Mouse (Mus musculus) left cerebral cortex, adult 9 months (tissue): ENCODE measurements around the gene Tcte1.
A peak's percentile ranks its signal among the peaks of the same experiment; 100 is the strongest.

Source experiments
- DNase-seq, 2 experiments: peaks; one replicate each; pipeline ENCODE4 v3.0.0; 2022; ENCODE audit warnings: low spot score in 2 of 2

Gene Tcte1

DNA sequence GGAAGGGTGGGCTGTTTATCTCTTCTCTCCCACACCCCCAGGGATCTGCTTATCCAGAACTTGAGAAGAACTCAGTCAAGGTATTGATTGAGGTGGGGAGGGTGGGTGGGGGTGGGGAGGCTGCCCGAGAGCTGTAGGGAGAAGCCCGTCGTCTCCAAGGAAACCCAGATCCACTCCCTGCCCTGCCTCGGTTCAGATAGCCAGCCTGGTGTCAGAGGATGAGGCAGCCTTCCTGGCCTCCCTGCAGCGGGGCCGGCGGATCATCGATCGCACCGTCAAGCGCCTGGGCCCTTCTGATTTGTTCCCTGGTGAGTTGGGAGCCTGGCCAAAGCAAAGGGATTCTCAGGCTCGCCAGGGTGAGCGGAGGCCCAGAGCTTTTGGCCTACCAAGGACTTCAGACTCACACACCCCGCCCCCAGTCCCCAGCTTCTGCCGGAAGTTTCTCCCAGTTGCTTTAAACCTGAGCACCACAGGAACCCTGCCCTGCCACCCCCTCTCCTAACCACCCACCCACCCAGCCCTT lies 8.0 kb upstream of the Tcte1 start:
- no peak for DNase-seq

DNA sequence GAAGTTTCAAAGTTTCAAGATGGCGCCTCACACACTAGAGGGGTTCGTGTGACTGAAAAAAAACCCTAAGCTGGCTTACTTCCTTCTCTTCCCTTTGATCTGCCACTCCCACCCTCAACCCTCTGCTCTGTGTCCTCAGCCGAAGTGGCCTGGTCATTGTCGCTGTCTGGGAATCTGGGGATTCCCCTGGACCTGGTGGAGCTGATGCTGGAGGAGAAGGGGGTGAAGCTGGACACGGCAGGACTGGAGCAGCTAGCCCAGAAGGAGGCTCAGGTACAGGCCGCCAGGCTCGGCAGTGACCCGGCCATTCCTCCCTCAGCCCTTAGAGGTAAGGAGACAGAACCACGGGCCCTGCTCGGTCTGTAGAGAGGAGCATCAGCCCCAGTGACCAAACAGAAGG lies 7.4 kb upstream of the Tcte1 start:
- no peak for DNase-seq

DNA sequence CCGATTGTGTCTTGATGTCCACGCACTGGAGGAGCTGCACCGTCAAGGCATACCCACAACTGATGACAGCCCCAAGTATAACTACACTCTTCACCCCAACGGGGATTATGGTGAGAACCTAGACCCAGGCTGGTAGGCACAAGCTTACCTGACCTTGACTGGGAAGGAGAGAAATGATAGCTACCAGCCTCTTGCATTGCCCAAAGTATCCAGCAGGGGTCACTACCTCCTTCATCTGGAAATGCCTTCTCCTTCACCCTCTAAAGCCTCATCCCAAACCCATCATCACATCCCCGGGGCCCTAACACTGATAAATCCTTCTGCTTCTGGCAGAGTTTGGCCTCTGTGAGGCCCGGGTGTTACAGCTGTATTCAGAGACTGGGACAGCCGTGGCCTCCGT lies 6.7 kb upstream of the Tcte1 start:
- DNase-seq = peak; percentile 51 to 92

DNA sequence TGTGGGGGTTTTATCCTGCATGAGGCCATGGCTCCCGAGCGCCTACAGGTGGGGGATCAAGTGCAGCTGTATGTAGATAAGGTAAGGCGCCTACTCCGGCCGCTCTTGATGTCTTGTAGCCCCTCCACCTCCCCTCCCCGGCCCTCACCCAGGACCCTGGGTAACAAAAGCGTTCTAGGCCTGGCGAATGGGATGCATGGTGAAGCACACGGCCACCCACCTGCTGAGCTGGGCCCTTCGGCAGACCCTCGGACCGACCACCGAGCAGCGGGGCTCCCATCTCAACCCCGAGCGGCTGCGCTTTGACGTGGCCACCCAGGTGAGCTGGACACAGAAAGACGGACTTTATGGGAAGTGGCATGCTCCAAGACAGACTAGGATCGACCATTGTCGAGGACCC lies 6.1 kb upstream of the Tcte1 start:
- no peak for DNase-seq

DNA sequence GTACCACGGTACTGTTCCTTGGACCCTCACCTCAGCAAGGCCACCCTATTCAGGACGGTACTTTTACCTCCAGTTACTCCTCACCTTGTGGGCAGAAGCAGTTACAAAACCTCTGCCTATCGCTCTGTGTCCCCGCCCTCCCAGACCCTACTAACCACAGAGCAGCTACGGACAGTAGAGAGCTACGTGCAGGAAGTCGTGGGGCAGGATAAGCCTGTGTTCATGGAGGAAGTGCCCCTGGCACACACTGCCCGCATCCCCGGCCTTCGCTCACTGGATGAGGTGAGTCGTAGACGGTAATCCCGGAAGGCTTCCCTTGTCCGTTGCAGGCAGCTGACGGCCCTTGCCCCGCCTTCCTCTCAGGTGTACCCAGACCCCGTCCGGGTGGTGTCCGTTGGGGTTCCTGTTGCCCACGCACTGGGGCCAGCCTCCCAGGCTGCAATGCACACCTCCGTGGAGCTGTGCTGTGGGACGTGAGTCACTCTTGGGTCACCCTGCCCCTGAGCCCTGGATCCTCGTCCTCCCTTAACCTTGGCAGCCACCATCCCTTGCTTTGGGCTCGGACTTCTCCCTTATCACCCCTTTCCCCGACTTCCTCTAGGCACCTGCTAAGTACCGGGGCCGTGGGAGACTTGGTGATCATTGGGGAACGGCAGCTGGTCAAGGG lies 5.6 kb upstream of the Tcte1 start:
- no peak for DNase-seq

DNA sequence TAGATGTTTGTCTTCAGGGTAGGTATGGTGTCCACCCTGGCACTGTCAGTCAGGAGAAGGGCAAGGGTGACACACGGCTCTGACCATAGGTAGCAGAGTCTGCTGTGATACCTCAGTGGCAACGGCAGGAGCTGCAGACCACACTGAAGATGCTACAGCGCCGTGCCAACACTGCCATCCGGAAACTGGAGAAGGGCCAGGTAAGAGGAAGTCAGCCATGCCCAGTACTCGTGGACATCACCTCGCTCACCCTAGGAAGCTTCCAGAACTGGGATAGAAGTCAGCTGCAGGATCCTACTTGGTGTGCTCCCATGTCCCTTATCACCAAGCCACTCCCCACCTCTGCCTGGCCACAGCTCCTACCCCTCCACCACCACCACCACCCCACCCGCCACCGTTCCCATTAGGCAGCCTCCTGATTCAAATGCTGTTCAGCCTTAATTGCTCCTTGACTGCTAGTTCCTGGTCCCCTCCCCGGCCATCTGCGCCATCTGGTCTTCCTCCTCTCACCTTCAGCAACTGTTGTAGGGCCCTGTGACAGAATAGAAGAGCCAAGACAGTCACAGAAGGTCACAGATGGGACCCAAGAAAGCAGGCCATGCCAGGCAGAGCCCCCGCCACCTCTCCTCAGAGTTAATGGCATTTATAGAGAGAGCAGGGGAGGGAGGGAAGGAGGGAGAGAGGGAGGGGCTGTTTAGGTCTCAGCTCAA lies 4.3 kb upstream of the Tcte1 start:
- no peak for DNase-seq

DNA sequence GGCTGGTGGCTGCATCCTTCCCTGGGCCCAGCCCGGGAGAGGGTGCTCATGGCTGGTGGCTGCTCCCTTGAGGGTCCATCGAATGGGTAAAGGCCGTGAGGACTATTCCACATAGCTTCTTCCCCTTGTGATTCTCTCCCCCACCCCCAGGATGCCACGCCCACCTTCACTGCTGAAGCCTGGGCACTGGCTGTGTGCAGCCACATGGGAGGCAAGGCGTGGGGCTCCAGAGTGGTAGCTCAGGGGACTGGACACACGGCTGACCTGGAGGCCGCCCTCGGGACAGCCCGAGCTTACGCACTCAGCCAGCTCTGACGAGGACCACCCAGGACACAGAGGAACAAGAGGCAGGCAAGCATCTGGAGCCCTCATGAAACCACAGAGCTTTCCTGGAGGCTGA lies 3.1 kb upstream of the Tcte1 start:
- DNase-seq = no peak

DNA sequence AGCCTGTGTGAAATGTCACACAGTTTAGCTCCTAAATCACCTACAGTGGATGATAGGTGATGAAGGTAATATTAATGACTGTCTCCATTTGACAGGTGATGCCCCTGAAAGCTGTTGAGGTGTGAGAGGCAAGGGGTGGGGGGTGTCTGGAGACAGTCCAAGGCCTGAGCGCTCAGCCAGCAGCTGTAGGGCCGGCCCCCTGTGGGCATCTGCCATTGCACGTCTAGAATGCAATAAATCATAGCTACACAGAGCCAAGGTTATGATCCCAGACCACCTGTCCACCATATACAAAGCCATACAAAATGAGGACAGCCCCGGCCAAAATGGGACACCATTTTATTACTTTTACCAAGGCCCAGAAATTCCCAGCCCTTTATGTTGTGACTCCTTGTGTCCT lies 1.7 kb downstream of the Tcte1 start:
- no peak for DNase-seq

DNA sequence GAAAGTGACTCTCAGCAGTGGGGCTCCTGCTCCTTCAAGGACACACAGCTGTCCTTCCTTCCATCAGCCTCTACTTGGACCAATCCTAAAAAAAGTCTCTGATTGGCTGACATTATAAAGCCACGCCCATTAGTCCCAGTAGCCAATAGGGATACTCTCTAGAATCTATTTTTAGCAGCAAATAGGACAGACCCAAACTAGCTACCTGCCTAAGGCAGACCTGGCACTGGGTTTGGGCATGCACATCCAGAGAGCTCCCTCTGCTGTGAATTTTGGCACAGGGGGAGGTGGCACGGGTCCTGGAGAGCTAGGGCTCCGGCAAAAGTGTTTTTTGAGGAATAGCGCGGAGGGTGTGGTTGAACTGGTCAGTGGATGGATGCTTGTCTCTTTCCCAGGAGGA lies 3.3 kb downstream of the Tcte1 start:
- DNase-seq = no peak

DNA sequence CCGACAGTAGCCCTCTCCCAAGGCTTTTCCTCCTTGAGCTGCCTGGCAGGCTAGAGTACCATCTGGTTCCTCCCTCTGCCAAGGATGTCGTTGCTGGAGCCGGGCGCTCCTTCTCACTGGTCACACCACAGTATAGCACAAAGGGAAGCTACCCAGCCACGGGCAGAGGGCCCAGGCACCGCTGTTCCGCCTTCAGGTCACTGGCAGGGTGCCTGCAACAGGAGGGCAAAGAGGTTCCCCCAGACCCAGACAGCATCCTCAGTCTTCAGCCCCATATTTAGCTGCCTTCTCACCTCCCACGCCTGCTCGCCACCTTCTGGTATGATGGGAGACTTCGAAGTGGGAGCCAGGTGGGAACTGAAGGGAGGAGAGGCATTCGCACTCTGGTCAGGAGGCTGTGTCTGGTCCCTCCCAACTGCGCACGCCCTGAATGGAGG lies 7.1 kb downstream of the Tcte1 start:
- peak in 1 of 2 experiments; percentile 89 for DNase-seq

DNA sequence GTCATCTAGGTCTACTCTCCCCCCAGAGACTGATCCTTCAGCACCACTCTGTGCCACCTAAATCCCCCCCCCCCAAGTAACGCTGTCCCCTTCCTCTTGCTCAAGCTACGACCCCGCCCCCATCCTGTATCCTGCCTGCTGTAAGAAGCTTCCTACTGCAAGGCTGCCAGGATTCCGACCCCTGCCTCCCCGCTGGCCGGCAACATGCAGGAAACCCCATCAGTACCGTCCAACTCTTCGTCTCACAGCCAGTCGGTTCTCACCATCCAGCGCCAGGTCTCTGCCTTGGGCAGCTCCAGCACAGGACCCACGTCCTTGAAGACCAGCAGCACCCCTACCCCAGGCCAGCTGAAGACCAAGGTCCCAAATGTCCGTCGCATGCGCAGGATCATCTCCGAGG lies 9.7 kb downstream of the Tcte1 start:
- no peak for DNase-seq

DNA sequence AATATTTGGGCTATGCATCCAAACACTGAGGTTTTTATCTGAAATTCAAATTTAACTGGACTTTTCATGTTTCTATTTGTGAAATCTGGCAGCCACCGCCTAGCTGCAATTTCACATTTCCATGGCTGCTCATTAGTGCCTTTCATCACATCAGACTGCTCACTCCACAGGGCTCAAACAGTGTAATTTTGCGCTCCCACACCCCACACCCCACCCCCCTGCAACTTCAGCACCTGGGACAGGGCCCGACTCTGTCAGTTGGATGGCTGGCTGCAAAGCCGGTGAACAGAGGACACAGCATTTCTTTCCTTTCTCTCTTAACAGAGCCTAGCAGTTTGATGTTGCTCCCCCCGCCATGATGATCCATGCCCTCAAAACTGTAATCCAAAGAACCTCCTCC lies 13.0 kb downstream of the Tcte1 start:
- DNase-seq = no peak

DNA sequence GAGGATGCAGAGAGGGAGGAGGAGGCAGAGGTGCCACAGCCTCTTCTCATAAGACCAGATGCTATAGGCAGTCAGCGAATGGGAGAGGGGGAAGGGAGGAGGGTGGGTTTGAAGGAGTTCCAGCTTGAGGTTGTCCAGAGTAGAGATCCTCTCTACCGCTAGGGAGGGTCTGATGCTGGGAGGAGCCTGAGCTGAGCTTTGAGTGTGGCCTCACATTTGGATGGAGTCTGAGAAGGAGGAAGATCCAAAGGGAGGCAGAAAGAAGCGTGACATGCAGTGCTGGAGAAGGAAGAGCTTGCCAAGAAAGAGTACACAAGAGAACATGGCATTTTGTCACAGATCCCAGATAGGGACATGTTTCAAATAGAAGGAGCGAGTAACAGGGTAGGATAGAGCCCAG lies 15.2 kb downstream of the Tcte1 start:
- DNase-seq = no peak

DNA sequence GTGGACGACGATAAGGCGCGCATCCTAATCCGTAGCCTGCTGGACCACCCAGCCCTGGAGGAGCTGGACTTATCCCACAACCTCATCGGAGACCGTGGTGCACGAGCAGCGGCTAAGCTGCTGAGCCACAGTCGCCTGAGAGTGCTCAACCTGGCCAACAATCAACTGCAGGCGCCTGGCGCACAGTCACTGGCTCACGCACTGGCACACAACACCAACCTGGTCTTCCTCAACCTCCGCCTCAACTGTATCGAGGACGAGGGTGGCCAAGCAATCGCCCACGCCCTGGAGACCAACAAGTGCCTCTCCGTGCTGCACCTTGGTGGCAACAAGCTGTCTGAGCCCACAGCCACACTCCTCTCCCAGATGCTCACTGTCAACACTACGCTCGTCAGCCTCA lies 16.4 kb downstream of the Tcte1 start:
- no peak for DNase-seq

DNA sequence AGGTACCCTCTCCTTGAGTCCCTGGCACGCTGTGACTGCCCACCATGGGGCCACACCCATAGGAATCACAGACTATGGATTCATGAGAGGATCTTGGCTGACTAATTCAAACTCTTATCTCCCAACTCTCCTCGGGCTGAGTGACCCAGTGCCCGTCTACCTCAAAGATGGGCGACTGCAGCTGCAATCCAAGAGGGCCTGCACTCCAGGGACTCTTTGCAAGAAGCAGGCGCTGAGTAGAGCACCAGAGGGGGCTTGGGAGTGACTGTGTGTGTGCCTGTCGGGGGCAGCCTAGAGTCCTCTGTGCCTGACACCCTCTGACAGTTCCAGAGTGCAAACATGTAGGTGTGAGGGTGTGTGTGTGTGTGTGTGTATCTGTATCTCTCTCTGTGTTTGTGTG lies 18.9 kb downstream of the Tcte1 start:
- DNase-seq = no peak

DNA sequence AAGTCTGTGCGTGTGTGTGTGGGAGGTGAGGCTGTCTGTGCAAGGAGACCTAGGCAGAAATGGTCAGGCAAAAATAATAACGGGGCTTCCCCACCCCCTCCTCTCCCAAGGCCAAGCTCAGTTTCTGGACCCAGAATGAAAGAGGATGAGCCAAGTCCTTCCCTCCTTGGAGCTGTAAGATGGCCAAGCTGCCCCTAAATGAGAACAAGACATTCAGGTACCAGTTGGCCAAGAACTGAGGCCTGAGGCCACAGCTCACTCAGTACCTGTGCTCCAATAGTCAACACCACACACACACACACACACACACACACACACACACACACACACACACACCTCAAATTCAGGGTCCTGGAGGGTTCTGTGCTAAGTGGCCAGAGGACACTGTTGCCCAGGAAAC lies 19.5 kb downstream of the Tcte1 start:
- DNase-seq = no peak

DNA sequence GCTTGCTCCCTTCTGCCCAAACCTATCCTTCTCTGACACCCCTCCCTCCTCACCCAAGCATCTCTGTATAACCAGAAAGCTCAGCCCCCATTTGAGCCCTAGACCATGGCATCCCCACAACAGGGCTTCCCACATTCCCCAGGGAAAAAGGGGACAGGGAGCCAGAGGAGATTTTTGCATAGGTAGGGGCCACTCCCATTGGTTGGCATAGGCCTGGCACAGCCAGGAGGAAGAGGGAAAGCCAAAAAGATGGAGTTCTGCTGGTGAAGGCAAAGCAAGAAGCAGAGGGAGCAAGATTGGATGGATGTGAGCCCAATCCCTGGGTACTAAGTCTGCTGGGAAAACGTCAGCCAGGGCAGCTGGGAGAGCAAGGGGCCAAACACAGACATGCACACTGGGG lies 19.9 kb downstream of the Tcte1 start:
- DNase-seq = no peak

DNA sequence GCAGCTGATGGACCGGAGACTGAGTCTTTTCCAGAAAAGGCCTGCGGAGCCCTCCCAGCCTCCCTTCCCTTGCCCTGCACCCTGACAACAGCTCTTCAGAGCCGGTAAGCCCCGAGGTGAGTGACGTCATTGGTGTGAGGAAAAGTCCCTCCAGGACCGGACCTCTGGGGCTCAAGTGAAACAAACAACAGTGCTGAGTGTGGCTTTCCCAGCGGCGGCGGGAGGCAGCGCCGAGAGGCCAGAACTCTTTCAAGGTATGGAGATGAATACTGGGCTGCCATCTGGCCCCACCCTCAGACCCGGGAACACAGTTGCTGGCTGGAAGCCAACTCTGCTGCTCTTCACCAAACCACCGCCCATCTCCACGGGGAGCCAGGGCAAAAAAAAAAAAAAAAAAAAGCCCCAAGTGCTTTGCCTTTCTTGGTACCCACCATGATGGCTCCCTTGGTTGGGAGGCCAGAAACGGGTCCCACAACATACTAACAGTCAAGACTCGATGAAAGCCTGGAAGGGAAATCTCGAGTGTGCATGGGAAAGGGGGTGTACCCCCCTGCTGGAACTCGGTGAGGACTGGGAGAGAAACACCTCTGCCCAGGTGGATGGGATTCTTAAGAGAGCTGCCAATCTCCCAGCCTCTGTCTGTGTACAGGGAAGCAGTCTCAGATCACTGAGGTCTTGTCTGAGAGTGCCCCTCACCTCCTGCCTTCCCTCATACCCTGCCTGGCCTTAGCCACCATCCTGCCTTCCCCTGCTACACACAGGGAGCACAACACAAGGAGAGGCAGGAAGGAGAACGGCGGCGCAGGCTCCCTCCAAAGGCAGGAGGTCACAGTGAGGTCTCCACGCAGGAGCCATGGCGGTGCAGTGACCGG lies 21.0 kb downstream of the Tcte1 start:
- no peak for DNase-seq

DNA sequence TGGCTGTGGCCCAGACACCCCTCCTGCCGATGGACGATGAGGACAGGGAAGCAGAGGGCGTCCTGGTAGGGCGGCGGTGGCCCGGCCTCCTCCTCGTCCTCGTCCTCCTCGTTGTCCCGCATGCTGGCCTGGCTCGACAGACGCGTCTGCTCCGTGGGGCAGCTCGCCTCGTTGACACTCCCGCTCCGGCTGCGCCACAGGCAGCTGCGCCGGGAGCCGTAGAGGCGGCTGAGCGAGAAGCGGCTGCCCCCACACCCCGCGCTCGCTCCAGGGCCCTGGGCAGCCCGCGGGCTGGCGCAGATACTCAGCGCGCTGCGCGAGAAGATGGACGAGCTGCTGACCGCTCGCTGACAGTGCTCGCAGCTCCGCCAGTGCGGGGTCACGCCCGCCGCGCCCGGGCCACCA lies 21.6 kb downstream of the Tcte1 start:
- no peak for DNase-seq

DNA sequence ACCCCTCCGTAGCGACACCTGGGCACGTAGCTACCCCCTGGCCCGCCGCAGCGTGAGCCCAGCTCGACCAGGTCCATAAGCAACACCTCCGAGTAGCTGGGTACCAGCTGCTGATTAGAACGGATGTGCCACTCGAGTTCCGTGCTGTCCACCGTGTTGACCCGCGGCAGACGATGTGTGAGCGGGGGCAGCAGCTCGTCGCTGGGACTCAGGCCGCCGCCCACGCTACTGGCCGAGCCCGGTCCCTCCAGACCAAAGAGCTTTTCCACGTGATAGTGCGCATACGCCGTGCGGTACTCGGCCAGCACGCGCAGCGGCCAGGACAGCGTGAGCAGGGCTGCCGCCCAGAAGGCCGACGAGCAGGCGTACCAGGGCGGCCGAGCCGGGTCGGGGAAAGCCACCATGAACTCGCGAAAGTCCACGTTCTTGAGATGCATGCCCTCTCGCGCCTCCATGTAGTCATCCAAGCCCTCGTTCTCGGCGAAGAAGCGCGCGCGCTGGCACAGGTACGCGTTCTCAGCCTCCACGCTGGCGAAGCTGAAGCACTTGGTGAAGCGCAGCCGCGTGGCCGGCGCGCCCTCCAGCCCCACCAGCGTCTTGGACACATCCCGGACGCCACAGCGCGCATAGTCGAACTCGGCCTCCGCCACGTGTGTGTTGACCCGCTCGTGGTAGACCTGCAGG lies 22.2 kb downstream of the Tcte1 start:
- no peak for DNase-seq

DNA sequence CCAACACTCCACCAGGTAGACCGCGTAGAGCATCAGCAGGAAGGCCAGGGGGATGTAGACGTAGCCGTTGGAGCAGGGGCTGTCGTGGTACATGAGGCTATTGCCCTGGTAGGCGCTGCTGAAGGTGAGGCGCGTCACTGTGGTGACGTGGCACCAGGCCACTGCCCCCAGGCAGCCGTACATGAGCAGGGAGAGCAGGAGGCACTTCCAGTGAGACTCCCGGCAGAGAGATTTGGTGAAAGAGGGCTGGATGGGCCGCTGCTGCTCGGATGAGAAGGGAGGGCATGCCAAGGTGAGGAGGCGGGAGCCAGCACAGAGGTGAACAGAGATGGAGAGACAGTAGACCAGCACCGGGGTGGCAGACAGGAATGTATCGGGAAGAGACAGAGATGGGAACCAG lies 23.7 kb downstream of the Tcte1 start:
- DNase-seq = no peak
